Mouse (Mus musculus) stomach, postnatal 0 days (tissue): Measurements from ENCODE around the gene Insig1. TPM values are rescaled to one million over a fixed set of nuclear protein-coding genes. Genes with fewer than 3 reads are reported as not detected.
A peak's percentile ranks its signal among the peaks of the same experiment; 100 is the strongest.

Experiments used
- ATAC-seq: fragments of 200-750 bp; cut with Nextera tagmentation; 2 replicates; pipeline ENCODE4 v1.8.0; 2017; ENCODE audit not compliant: low FRiP score, low TSS enrichment
- DNase-seq: peaks from one replicate; pipeline ENCODE4 v3.0.0-alpha.2; 2016; ENCODE audit warnings: low spot score
- H3K27ac ChIP-seq: fragments of 300-500 bp; sonication (generic); replicated peaks from 2 replicates; pipeline ENCODE4 v1.5.1; 2014; ENCODE audit warnings: mild to moderate bottlenecking, control low read depth
- H3K27me3 ChIP-seq: fragments of 300-500 bp; sonication (generic); 2 replicates; pipeline ENCODE4 v1.6.1; 2014; ENCODE audit warnings: low read length; ENCODE audit not compliant: control insufficient read depth, insufficient read depth
- H3K36me3 ChIP-seq: fragments of 300-500 bp; sonication (generic); 2 replicates; pipeline ENCODE4 v1.6.1; 2014; ENCODE audit warnings: low read length, mixed read lengths; ENCODE audit not compliant: control insufficient read depth, insufficient read depth
- H3K4me1 ChIP-seq: fragments of 300-500 bp; sonication (generic); replicated peaks from 2 replicates; pipeline ENCODE4 v1.6.1; 2014; ENCODE audit warnings: antibody characterized with exemption; ENCODE audit not compliant: control insufficient read depth, insufficient read depth
- H3K4me2 ChIP-seq: fragments of 300-500 bp; sonication (generic); replicated peaks from 2 replicates; pipeline ENCODE4 v1.6.1; 2014; ENCODE audit warnings: low read depth, mild to moderate bottlenecking, control low read depth, moderate library complexity
- H3K4me3 ChIP-seq: fragments of 300-500 bp; sonication (generic); 2 replicates; pipeline ENCODE4 v1.5.1; 2014; ENCODE audit warnings: low read depth, low read length, control low read depth
- H3K9ac ChIP-seq: fragments of 300-500 bp; sonication (generic); 2 replicates; pipeline ENCODE4 v1.6.1; 2014; ENCODE audit warnings: mild to moderate bottlenecking, low read length, control low read depth, mixed read lengths
- H3K9me3 ChIP-seq: fragments of 300-500 bp; sonication (generic); 2 replicates; pipeline ENCODE4 v1.6.1; 2016; ENCODE audit warnings: low read length; ENCODE audit not compliant: control insufficient read depth
- CTCF ChIP-seq: IDR thresholded peaks from 2 replicates; pipeline ENCODE4 v1.5.1; 2016; ENCODE audit warnings: antibody characterized with exemption, low read depth, mild to moderate bottlenecking, moderate library complexity
- EP300 ChIP-seq: optimal IDR thresholded peaks from 2 replicates; pipeline ENCODE3; 2016; ENCODE audit warnings: antibody characterized with exemption
- WGBS: fragments of 180-500 bp; shearing (Covaris S2); extraction: QIAGEN DNeasy Blood & Tissue Kit; methylation state at CpG from one replicate; pipeline ENCODE4 v1.1.7; 2014; 5-methylcytosine and 5-hydroxymethylcytosine counted together
- polyA plus RNA-seq: library from polyadenylated mRNA; unstranded; fragments of >200 nt; fragmentation: Nextera tagmentation; extraction: Ambion mirVana; gene quantifications from 2 replicates; pipeline ENCODE4 v1.2.1, GENCODE M21; 2015

Gene Insig1
- polyA plus RNA-seq, 1 experiment from 2014 or later = 67.7 TPM

DNA sequence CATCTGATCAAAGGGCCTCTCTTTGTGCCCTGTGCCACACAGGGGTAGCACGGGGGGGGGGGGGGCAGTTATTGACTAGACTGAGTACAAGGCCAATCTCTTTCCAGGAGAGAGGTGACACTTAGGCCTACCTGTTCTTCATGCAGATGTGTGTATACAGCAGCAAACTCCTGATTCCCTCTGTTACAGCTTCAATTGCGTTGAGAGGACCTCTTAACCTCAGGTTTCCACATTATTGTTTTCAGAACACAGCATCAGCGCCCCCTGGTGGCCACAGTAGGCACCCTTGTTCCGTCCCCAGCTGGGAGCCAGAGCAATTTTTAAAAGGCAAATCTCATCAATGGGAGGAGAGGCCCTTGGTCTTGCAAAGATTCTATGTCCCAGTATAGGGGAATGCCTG lies 22.7 kb downstream of the Insig1 start:
- peak; percentile 71 for ATAC-seq
- no peak overlapping the region for H3K4me2 ChIP-seq
- TF ChIP-seq CTCF (peak; percentile 92), EP300 (no peak)
- no peaks in the 10 kb centered on the region for H3K36me3 ChIP-seq
- H3K27me3 ChIP-seq = no peaks in the 10 kb centered on the region
- 23% methylated on average over 4 of the region's 4 CpGs for WGBS
- H3K4me3 ChIP-seq = no peak overlapping the region
- H3K4me1 ChIP-seq = no peaks in the 10 kb centered on the region
- no peak overlapping the region for H3K9ac ChIP-seq
- H3K9me3 ChIP-seq = no peaks in the 10 kb centered on the region
- H3K27ac ChIP-seq = no peak overlapping the region
- peak; percentile 82 for DNase-seq

GRCm38 (mm10) chr5:28094393-28094792 lies 23.2 kb downstream of the Insig1 start:
- ATAC-seq (no peak), DNase-seq (peak; percentile 7)
- TF ChIP-seq EP300 = no peak
- TF ChIP-seq CTCF = no peak
- no peaks in the 10 kb centered on the region for H3K9me3 ChIP-seq
- no peaks in the 10 kb centered on the region for H3K4me1 ChIP-seq
- no peak overlapping the region for H3K4me3 ChIP-seq
- no peaks in the 10 kb centered on the region for H3K27me3 ChIP-seq
- WGBS = 74% methylated on average over 3 of the region's 3 CpGs
- H3K4me2 ChIP-seq = no peak overlapping the region
- no peaks in the 10 kb centered on the region for H3K36me3 ChIP-seq
- H3K9ac ChIP-seq = no peak overlapping the region
- no peak overlapping the region for H3K27ac ChIP-seq

GRCm38 (mm10) chr5:28094846-28095245 lies 23.7 kb downstream of the Insig1 start:
- Histone ChIP-seq H3K9ac (no peak overlapping the region), H3K4me1 (no peaks in the 10 kb centered on the region), H3K9me3 (no peaks in the 10 kb centered on the region), H3K27me3 (no peaks in the 10 kb centered on the region), H3K36me3 (no peaks in the 10 kb centered on the region), H3K4me3 (no peak overlapping the region), H3K27ac (no peak overlapping the region), H3K4me2 (no peak overlapping the region)
- DNase-seq (peak; percentile 7), ATAC-seq (no peak)
- 62% methylated on average over 6 of the region's 6 CpGs for WGBS
- no peak for TF ChIP-seq CTCF
- TF ChIP-seq EP300 = no peak

- TF ChIP-seq EP300 = no peak
- TF ChIP-seq CTCF = no peak
- Histone ChIP-seq H3K27ac (no peak overlapping the region), H3K27me3 (no peaks in the 10 kb centered on the region), H3K4me1 (no peaks in the 10 kb centered on the region), H3K9me3 (no peaks in the 10 kb centered on the region), H3K9ac (no peak overlapping the region), H3K4me3 (no peak overlapping the region), H3K36me3 (no peaks in the 10 kb centered on the region), H3K4me2 (no peak overlapping the region)
- 68% methylated on average over 2 of the region's 2 CpGs for WGBS
- ATAC-seq (no peak), DNase-seq (peak; percentile 8)
Measured at GRCm38 (mm10) chr5:28095671-28096070, 24.5 kb downstream of the Insig1 start.

- TF ChIP-seq CTCF (no peak), EP300 (no peak)
- no peaks in the 10 kb centered on the region for H3K4me1 ChIP-seq
- no peak overlapping the region for H3K4me3 ChIP-seq
- DNase-seq (no peak), ATAC-seq (no peak)
- H3K4me2 ChIP-seq = no peak overlapping the region
- no peak overlapping the region for H3K27ac ChIP-seq
- no peaks in the 10 kb centered on the region for H3K9me3 ChIP-seq
- WGBS = 71% methylated on average over 4 of the region's 4 CpGs
- no peak overlapping the region for H3K9ac ChIP-seq
- no peaks in the 10 kb centered on the region for H3K27me3 ChIP-seq
- H3K36me3 ChIP-seq = no peaks in the 10 kb centered on the region
Measured at GRCm38 (mm10) chr5:28106966-28107365, 35.8 kb downstream of the Insig1 start.

- Histone ChIP-seq H3K36me3 (no peaks in the 10 kb centered on the region), H3K9ac (no peak overlapping the region), H3K9me3 (no peaks in the 10 kb centered on the region), H3K4me2 (no peak overlapping the region), H3K4me3 (no peak overlapping the region), H3K4me1 (no peaks in the 10 kb centered on the region), H3K27ac (no peak overlapping the region), H3K27me3 (no peaks in the 10 kb centered on the region)
- DNase-seq (peak; percentile 11), ATAC-seq (no peak)
- no peak for TF ChIP-seq EP300
- no peak for TF ChIP-seq CTCF
- 84% methylated on average over 6 of the region's 6 CpGs for WGBS
Measured at GRCm38 (mm10) chr5:28107974-28108373, 36.8 kb downstream of the Insig1 start.
